Mouse (Mus musculus) left cerebral cortex, postnatal 25 days (tissue): ENCODE data around the gene Rad51c. TPM values are rescaled to one million over a fixed set of nuclear protein-coding genes. Genes with fewer than 3 reads are reported as not detected.
"Not testable (repeated sequence)": the region's sequence is repeated elsewhere in the genome, so short reads cannot be mapped to it uniquely, and the experiment has no call there.

Experiments used
- DNase-seq, 2 experiments: peaks; one replicate each; pipeline ENCODE4 v3.0.0; 2022; ENCODE audit warnings: low spot score in 2 of 2, mixed read lengths in 1 of 2
- intact Hi-C: fragments of 180-260 bp; cut with DNase I; formaldehyde crosslinking; loops from one replicate; pipeline ENCODE4 v1.15.1; 2025
- total RNA-seq, 2 experiments: library from RNA; stranded (reverse); gene quantifications; 2 replicates each; pipeline ENCODE4 v1.2.3; 2021

The Rad51c gene
- total RNA-seq = 1 to 10 TPM; 4.1 TPM

- intact Hi-C loops = loop anchor here (1.0 kb wide), 1 partner anchor 17 kb away; no protein-coding TSS in a partner anchor
- no peak for DNase-seq
Observed at GRCm38 (mm10) chr11:87404876-87405275, at the start of gene Rad51c, which contains the start of gene Tex14. Gene Rad51c (minus strand): TSS chr11:87404954. Gene Tex14 (plus strand): TSS chr11:87405065.

- DNase-seq = no peak
- intact Hi-C loops = no loop called here
Observed at GRCm38 (mm10) chr11:87454035-87454690, 49.4 kb upstream of the Rad51c start.

- DNase-seq = no peak
- intact Hi-C loops = no loop called here
Observed at GRCm38 (mm10) chr11:87453216-87454034, 48.7 kb upstream of the Rad51c start.

GRCm38 (mm10) chr11:87452779-87453178 is 48.0 kb upstream of the Rad51c start:
- intact Hi-C loops, DNase-seq: not testable (repeated sequence)

GRCm38 (mm10) chr11:87449847-87450246 is 45.1 kb upstream of the Rad51c start:
- DNase-seq, intact Hi-C loops: not testable (repeated sequence)

GRCm38 (mm10) chr11:87449200-87449547 is 44.4 kb upstream of the Rad51c start:
- DNase-seq = no peak
- intact Hi-C loops = no loop called here

GRCm38 (mm10) chr11:87448476-87449199 is 43.9 kb upstream of the Rad51c start:
- peak; percentile 29 to 88 for DNase-seq
- intact Hi-C loops = not testable (repeated sequence)

GRCm38 (mm10) chr11:87448081-87448475 is 43.3 kb upstream of the Rad51c start:
- peak; percentile 88 to 97 for DNase-seq
- intact Hi-C loops = not testable (repeated sequence)

- intact Hi-C loops = no loop called here
Observed at GRCm38 (mm10) chr11:87447429-87447828, 42.7 kb upstream of the Rad51c start.

GRCm38 (mm10) chr11:87446159-87446558 is 41.4 kb upstream of the Rad51c start:
- intact Hi-C loops = no loop called here
- DNase-seq = no peak

More at GRCm38 (mm10) chr11:87447429-87447828, 42.7 kb upstream of the Rad51c start:
- DNase-seq = no peak

- intact Hi-C loops, DNase-seq: not testable (repeated sequence)
Observed at GRCm38 (mm10) chr11:87445593-87445992, 40.8 kb upstream of the Rad51c start.

GRCm38 (mm10) chr11:87444735-87445428 is 40.1 kb upstream of the Rad51c start:
- DNase-seq = no peak
- intact Hi-C loops = no loop called here

GRCm38 (mm10) chr11:87444056-87444455 is 39.3 kb upstream of the Rad51c start:
- intact Hi-C loops = not testable (repeated sequence)

GRCm38 (mm10) chr11:87443373-87443883 is 38.7 kb upstream of the Rad51c start:
- intact Hi-C loops = loop anchor here (2.0 kb wide), 1 partner anchor 17 kb away; no protein-coding TSS in a partner anchor
- peak; percentile 46 to 88 for DNase-seq

More at GRCm38 (mm10) chr11:87444056-87444455, 39.3 kb upstream of the Rad51c start:
- not testable (repeated sequence) for DNase-seq

- peak; percentile 75 to 88 for DNase-seq
- intact Hi-C loops = loop anchor here (2.0 kb wide), 1 partner anchor 16 kb away; no protein-coding TSS in a partner anchor
Observed at GRCm38 (mm10) chr11:87442643-87443372, 38.1 kb upstream of the Rad51c start.

- intact Hi-C loops = no loop called here
Observed at GRCm38 (mm10) chr11:87439796-87440420, 35.2 kb upstream of the Rad51c start.

GRCm38 (mm10) chr11:87436326-87437232 is 31.8 kb upstream of the Rad51c start:
- DNase-seq = no peak
- intact Hi-C loops = no loop called here

More at GRCm38 (mm10) chr11:87439796-87440420, 35.2 kb upstream of the Rad51c start:
- DNase-seq = no peak
